Mouse (Mus musculus) thymus, postnatal 0 days (tissue): ENCODE measurements around the gene Gm21976. TPM values are rescaled to one million over a fixed set of nuclear protein-coding genes. Genes with fewer than 3 reads are reported as not detected.
A peak's percentile ranks its signal among the peaks of the same experiment; 100 is the strongest.

Experiments used
- DNase-seq: peaks from one replicate; pipeline ENCODE4 v3.0.0-alpha.2; 2015; ENCODE audit warnings: low spot score
- polyA plus RNA-seq: library from polyadenylated mRNA; unstranded; fragments of >200 nt; fragmentation: Nextera tagmentation; extraction: Ambion mirVana; gene quantifications from 2 replicates; pipeline ENCODE4 v1.2.1, GENCODE M21; 2015

The Gm21976 gene
- polyA plus RNA-seq, 1 experiment from 2014 or later = not detected

- no peak for DNase-seq
These were observed 74.0 kb downstream of the Gm21976 start for GRCm38 (mm10) chr13:98353709-98354089.

- no peak for DNase-seq
These were observed 74.6 kb downstream of the Gm21976 start, which contains the start of gene Foxd1 for GRCm38 (mm10) chr13:98354090-98354801. Gene Foxd1, plus strand, starts transcription at chr13:98354242.

- peak; percentile 15 for DNase-seq
These were observed 75.3 kb downstream of the Gm21976 start for GRCm38 (mm10) chr13:98354871-98355558.

- DNase-seq = no peak
These were observed 75.9 kb downstream of the Gm21976 start for GRCm38 (mm10) chr13:98355559-98356111.

- DNase-seq = peak; percentile 14
These were observed 76.7 kb downstream of the Gm21976 start for GRCm38 (mm10) chr13:98356176-98356972.

Other genes with a start within 250 kb of the Gm21976 start
- gene Arhgef28, start 73.4 kb upstream of the Gm21976 start, polyA plus RNA-seq = 1.7 and 3.7 TPM in 2 replicates
- gene Utp15, start 16.8 kb upstream of the Gm21976 start, polyA plus RNA-seq = 29.8 and 31.7 TPM in 2 replicates
- gene Ankra2, start 16.8 kb upstream of the Gm21976 start, polyA plus RNA-seq = 28.4 and 28.5 TPM in 2 replicates
- gene Btf3, start 37.1 kb downstream of the Gm21976 start, polyA plus RNA-seq = 813 and 840 TPM in 2 replicates
- gene Foxd1, start 74.4 kb downstream of the Gm21976 start, polyA plus RNA-seq = 0.04 TPM in 1 of 2 replicates, not detected in the other
- gene Gm10320, start 212.1 kb downstream of the Gm21976 start, polyA plus RNA-seq = 0.82 and 1.8 TPM in 2 replicates